Mouse (Mus musculus): ENCODE measurements around the gene Aoc1. TPM values are rescaled to one million over a fixed set of nuclear protein-coding genes. Genes with fewer than 3 reads are reported as not detected.

Aoc1 gene
- total RNA-seq (2023) = not detected in 4 replicates

DNA sequence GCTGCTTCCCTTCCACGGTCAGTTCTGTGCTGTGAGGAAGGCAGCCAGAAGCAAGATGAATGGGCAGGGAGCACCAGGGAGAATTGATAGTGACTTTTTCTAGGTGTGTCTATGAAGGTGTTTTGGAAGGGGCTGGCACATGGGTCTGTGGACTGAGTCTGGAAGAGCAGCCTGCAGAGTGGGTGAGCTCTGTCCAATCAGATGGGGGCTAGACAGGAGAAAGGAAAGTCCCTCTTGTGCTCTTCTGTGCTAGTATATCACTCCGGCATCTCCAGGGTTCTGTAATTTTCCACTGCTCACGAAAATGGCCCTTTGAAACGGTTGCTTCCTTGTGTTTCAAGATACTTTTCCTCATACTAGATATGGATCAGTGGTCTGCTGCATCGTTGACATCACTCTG is at the start of gene Aoc1:
Aoc1 (plus strand) TSS at position 301 of the 400 bp plus-strand sequence.

DNA sequence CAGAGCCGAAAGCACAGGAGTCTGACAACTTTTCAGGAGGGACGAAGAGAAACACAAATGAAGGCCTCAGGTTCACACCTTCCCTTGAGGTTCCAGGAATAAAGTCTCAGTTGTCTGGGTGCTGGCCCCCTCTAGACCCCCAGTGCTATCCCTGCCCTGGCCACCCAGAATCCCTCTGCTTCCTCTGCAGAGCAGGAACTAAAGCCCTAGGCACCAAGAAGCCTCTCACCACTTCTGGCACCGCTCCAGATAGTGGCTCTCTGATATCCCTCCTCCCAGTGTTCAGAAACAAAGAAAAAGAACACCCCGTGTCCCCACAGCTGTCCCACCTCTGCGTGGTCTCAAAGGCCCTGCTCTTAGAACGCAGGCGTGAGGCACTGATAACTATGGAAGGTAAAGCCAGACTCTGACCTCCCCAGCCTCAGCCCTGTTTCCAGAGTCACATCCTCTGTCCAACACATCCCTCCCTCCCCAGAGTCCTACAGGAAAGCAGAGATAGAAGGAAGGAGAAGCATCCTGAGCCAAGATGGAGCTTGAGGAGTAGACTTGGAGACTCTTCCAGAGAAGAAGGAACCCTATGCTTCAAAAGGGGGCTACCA is 32.2 kb upstream of the Aoc1 start, which contains the start of gene Tmem176a:
Tmem176a (plus strand) TSS at position 549 of the 599 bp plus-strand sequence.

DNA sequence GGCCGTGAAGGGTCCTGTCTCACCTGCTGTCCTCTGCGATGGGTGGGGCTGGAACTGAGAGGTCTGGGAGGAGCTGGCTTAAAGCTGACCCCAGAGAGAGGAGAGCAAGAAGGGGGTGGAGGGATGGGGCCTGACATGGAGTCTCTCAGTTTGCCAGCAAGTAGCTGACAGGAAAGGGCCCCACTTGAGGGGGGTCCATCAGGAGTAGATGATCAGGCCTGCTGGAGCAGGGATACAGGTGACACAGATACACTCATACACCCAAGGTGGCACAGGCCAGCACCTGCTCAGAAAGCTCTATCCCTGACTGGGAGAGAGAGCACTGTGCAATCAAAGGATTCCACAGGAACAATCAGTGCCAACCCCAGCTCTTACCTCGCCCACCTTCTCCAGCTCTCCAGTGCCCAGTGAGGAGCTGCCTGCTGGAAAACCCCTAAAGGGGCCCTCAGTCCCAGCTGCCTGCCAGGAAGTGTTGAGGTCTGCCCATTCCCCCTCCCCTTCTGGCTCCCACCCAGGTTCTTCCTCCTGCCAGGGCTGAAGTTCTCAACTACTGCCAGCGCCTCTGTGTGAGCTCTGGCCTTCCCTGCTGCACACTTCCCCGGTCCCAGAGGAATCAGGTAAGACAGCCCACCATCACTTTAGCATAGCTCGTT is 31.6 kb upstream of the Aoc1 start, which contains the start of gene Tmem176b:
Tmem176b (minus strand) TSS at position 524 of the 653 bp plus-strand sequence.

DNA sequence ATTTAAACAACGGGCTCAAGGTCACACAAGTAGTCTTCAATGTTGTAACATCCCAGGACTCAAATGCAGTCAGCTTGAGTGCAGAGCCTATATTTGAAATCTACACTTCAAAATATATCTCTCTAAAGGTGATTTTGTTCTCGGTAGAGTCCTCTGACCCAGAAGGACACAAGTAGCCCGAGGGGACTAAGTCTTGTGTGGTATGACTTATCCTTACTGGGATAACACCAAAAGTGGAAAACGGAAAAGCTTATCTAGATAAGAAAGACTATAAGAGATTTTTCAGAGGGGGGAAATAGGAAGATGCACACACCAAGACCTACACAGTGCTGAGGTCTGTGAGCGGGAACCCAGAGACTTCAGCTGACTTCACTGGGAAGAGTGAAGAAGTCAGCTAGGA is 56.9 kb downstream of the Aoc1 start, which contains the start of gene 1600015I10Rik:
1600015I10Rik (plus strand) TSS at position 301 of the 400 bp plus-strand sequence.

Other genes with a start within 250 kb of the Aoc1 start
- 0.15 TPM in 1 of 4 replicates, not detected in the others for gene AI854703, start 246.1 kb upstream of the Aoc1 start, total RNA-seq (2023)
- gene Gimap8, start 225.7 kb upstream of the Aoc1 start, total RNA-seq (2023) = 120 to 134 TPM (median 126 TPM) in 4 replicates
- gene Gimap9, start 196.8 kb upstream of the Aoc1 start, total RNA-seq (2023) = 43.3 to 49.9 TPM (median 44.9 TPM) in 4 replicates
- 125 to 156 TPM (median 132 TPM) in 4 replicates for gene Gimap4, start 188.3 kb upstream of the Aoc1 start, total RNA-seq (2023)
- 1,215 to 1,315 TPM (median 1,252 TPM) in 4 replicates for gene Gimap6, start 164.7 kb upstream of the Aoc1 start, total RNA-seq (2023)
- 34.6 to 42.0 TPM (median 40.8 TPM) in 4 replicates for gene Gm28053, start 154.3 kb upstream of the Aoc1 start, total RNA-seq (2023)
- gene Gimap7, start 154.3 kb upstream of the Aoc1 start, total RNA-seq (2023) = 85.1 to 98.1 TPM (median 90.2 TPM) in 4 replicates
- gene Gimap1, start 133.8 kb upstream of the Aoc1 start, total RNA-seq (2023) = 111 to 129 TPM (median 124 TPM) in 4 replicates
- gene Gimap5, start 126.7 kb upstream of the Aoc1 start, total RNA-seq (2023) = 100 to 107 TPM (median 105 TPM) in 4 replicates
- gene Gimap3, start 102.0 kb upstream of the Aoc1 start, total RNA-seq (2023) = 155 to 167 TPM (median 164 TPM) in 4 replicates
- 0.78 to 1.4 TPM (median 1.3 TPM) in 4 replicates for gene Tmem176a, start 32.0 kb upstream of the Aoc1 start, total RNA-seq (2023)
- gene Tmem176b, start 31.4 kb upstream of the Aoc1 start, total RNA-seq (2023) = 1.8 to 3.5 TPM (median 2.7 TPM) in 4 replicates
- gene 1600015I10Rik, start 57.0 kb downstream of the Aoc1 start, total RNA-seq (2023) = not detected in 4 replicates
- gene Doxl2, start 102.1 kb downstream of the Aoc1 start, total RNA-seq (2023) = not detected in 4 replicates
- gene Svs1, start 114.0 kb downstream of the Aoc1 start, total RNA-seq (2023) = not detected in 4 replicates
- not detected in 4 replicates for gene Gpnmb, start 163.7 kb downstream of the Aoc1 start, total RNA-seq (2023)
- gene Malsu1, start 200.9 kb downstream of the Aoc1 start, total RNA-seq (2023) = 48.7 to 52.8 TPM (median 51.2 TPM) in 4 replicates